Mouse (Mus musculus) forebrain, embryonic 11.5 days (tissue): ENCODE data around the gene Ptprd. TPM values are rescaled to one million over a fixed set of nuclear protein-coding genes. Genes with fewer than 3 reads are reported as not detected.

Experiments used
- ATAC-seq: fragments of 200-750 bp; cut with Nextera tagmentation; replicated peaks from 2 replicates; pipeline ENCODE4 v1.8.0; 2017; ENCODE audit warnings: moderate TSS enrichment; ENCODE audit not compliant: low FRiP score
- DNase-seq: peaks from one replicate; pipeline ENCODE4 v3.0.0-alpha.2; 2017; ENCODE audit warnings: low spot score
- H3K27ac ChIP-seq: fragments of 300-500 bp; sonication (generic); 2 replicates; pipeline ENCODE4 v1.5.1; 2014; ENCODE audit warnings: low read depth, low read length
- H3K27me3 ChIP-seq: fragments of 300-500 bp; sonication (generic); 2 replicates; pipeline ENCODE4 v1.6.1; 2014; ENCODE audit warnings: mild to moderate bottlenecking, low read length, mixed read lengths; ENCODE audit not compliant: control insufficient read depth, insufficient read depth
- H3K36me3 ChIP-seq: fragments of 300-500 bp; sonication (generic); 2 replicates; pipeline ENCODE4 v1.6.1; 2014; ENCODE audit warnings: mild to moderate bottlenecking, low read length, moderate library complexity, mixed read lengths; ENCODE audit not compliant: control insufficient read depth, insufficient read depth
- H3K4me1 ChIP-seq: fragments of 300-500 bp; sonication (generic); replicated peaks from 2 replicates; pipeline ENCODE4 v1.6.1; 2014; ENCODE audit warnings: low read length, mixed read lengths; ENCODE audit not compliant: control insufficient read depth, insufficient read depth
- H3K4me2 ChIP-seq: fragments of 300-500 bp; sonication (generic); 2 replicates; pipeline ENCODE4 v1.6.1; 2014; ENCODE audit warnings: low read depth, mild to moderate bottlenecking, low read length, moderate library complexity, mixed read lengths; ENCODE audit not compliant: severe bottlenecking
- H3K4me3 ChIP-seq: fragments of 300-500 bp; sonication (generic); 2 replicates; pipeline ENCODE4 v1.5.1; 2014; ENCODE audit warnings: low read depth, low read length
- H3K9ac ChIP-seq: fragments of 300-500 bp; sonication (generic); 2 replicates; pipeline ENCODE4 v1.6.1; 2014; ENCODE audit warnings: low read length
- H3K9me3 ChIP-seq: fragments of 300-500 bp; sonication (generic); 2 replicates; pipeline ENCODE4 v1.6.1; 2016; ENCODE audit warnings: low read length, mixed read lengths; ENCODE audit not compliant: control insufficient read depth
- WGBS: fragments of 180-500 bp; shearing (Covaris S2); extraction: QIAGEN DNeasy Blood & Tissue Kit; methylation state at CpG from one replicate; pipeline ENCODE4 v1.1.7; 2014; 5-methylcytosine and 5-hydroxymethylcytosine counted together
- polyA plus RNA-seq: library from polyadenylated mRNA; unstranded; fragments of >200 nt; fragmentation: Nextera tagmentation; extraction: Ambion mirVana; gene quantifications from 2 replicates; pipeline ENCODE4 v1.2.1, GENCODE M21; 2014

Ptprd gene
- polyA plus RNA-seq, 1 experiment from 2014 or later = 30.1 TPM

- no peaks in the 10 kb centered on the region for H3K27me3 ChIP-seq
- no peak overlapping the region for H3K4me3 ChIP-seq
- no peak for ATAC-seq
- DNase-seq = no peak
- 82% methylated on average over 2 of the region's 2 CpGs for WGBS
- H3K27ac ChIP-seq = no peak overlapping the region
- H3K36me3 ChIP-seq = no peaks in the 10 kb centered on the region
- H3K9ac ChIP-seq = no peak overlapping the region
- H3K4me1 ChIP-seq = no peaks in the 10 kb centered on the region
- H3K9me3 ChIP-seq = no peaks in the 10 kb centered on the region
- no peak overlapping the region for H3K4me2 ChIP-seq
Observed at GRCm38 (mm10) chr4:76766429-76766828, 1445.3 kb downstream of the Ptprd start.

- H3K4me2 ChIP-seq = no peak overlapping the region
- no peaks in the 10 kb centered on the region for H3K9me3 ChIP-seq
- H3K4me1 ChIP-seq = no peaks in the 10 kb centered on the region
- no peaks in the 10 kb centered on the region for H3K27me3 ChIP-seq
- H3K27ac ChIP-seq = no peak overlapping the region
- H3K4me3 ChIP-seq = no peak overlapping the region
- ATAC-seq (no peak), DNase-seq (no peak)
- no peaks in the 10 kb centered on the region for H3K36me3 ChIP-seq
- WGBS = 77% methylated on average over 2 of the region's 2 CpGs
- no peak overlapping the region for H3K9ac ChIP-seq
Observed at GRCm38 (mm10) chr4:76750709-76751108, 1461.1 kb downstream of the Ptprd start.

- ATAC-seq = no peak
- Histone ChIP-seq H3K4me1 (no peaks in the 10 kb centered on the region), H3K4me2 (no peak overlapping the region), H3K9me3 (no peaks in the 10 kb centered on the region), H3K9ac (no peak overlapping the region), H3K27me3 (no peaks in the 10 kb centered on the region), H3K36me3 (no peaks in the 10 kb centered on the region), H3K4me3 (no peak overlapping the region), H3K27ac (no peak overlapping the region)
- no peak for DNase-seq
- 75% methylated on average over 1 of the region's 1 CpGs for WGBS
Observed at GRCm38 (mm10) chr4:76735831-76736230, 1475.9 kb downstream of the Ptprd start.

GRCm38 (mm10) chr4:76675726-76676125 is 1536.0 kb downstream of the Ptprd start:
- Histone ChIP-seq H3K4me3 (no peak overlapping the region), H3K27ac (no peak overlapping the region), H3K9ac (no peak overlapping the region), H3K9me3 (no peaks in the 10 kb centered on the region), H3K4me2 (no peak overlapping the region), H3K36me3 (no peaks in the 10 kb centered on the region), H3K4me1 (no peaks in the 10 kb centered on the region), H3K27me3 (no peaks in the 10 kb centered on the region)
- WGBS = 81% methylated on average over 3 of the region's 3 CpGs
- ATAC-seq (no peak), DNase-seq (no peak)

- no peaks in the 10 kb centered on the region for H3K9me3 ChIP-seq
- H3K36me3 ChIP-seq = no peaks in the 10 kb centered on the region
- no peak overlapping the region for H3K27ac ChIP-seq
- H3K27me3 ChIP-seq = no peaks in the 10 kb centered on the region
- no peak overlapping the region for H3K4me2 ChIP-seq
- H3K9ac ChIP-seq = no peak overlapping the region
- ATAC-seq (no peak), DNase-seq (no peak)
- no peak overlapping the region for H3K4me3 ChIP-seq
- H3K4me1 ChIP-seq = no peaks in the 10 kb centered on the region
Observed at GRCm38 (mm10) chr4:76673224-76673623, 1538.5 kb downstream of the Ptprd start.

GRCm38 (mm10) chr4:76672653-76673052 is 1539.1 kb downstream of the Ptprd start:
- no peak overlapping the region for H3K4me2 ChIP-seq
- H3K27me3 ChIP-seq = no peaks in the 10 kb centered on the region
- no peak overlapping the region for H3K9ac ChIP-seq
- no peaks in the 10 kb centered on the region for H3K9me3 ChIP-seq
- H3K4me3 ChIP-seq = no peak overlapping the region
- no peak for DNase-seq
- no peak for ATAC-seq
- no peaks in the 10 kb centered on the region for H3K4me1 ChIP-seq
- H3K27ac ChIP-seq = no peak overlapping the region
- no peaks in the 10 kb centered on the region for H3K36me3 ChIP-seq

- Histone ChIP-seq H3K36me3 (no peaks in the 10 kb centered on the region), H3K4me3 (no peak overlapping the region), H3K9me3 (no peaks in the 10 kb centered on the region), H3K27ac (no peak overlapping the region), H3K4me2 (no peak overlapping the region), H3K27me3 (no peaks in the 10 kb centered on the region), H3K4me1 (no peaks in the 10 kb centered on the region), H3K9ac (no peak overlapping the region)
- 64% methylated on average over 4 of the region's 4 CpGs for WGBS
- ATAC-seq (no peak), DNase-seq (no peak)
Observed at GRCm38 (mm10) chr4:76661725-76662124, 1550.0 kb downstream of the Ptprd start.

GRCm38 (mm10) chr4:76660146-76660545 is 1551.6 kb downstream of the Ptprd start:
- no peak overlapping the region for H3K4me3 ChIP-seq
- no peaks in the 10 kb centered on the region for H3K4me1 ChIP-seq
- no peaks in the 10 kb centered on the region for H3K9me3 ChIP-seq
- H3K27me3 ChIP-seq = no peaks in the 10 kb centered on the region
- H3K4me2 ChIP-seq = no peak overlapping the region
- H3K9ac ChIP-seq = no peak overlapping the region
- WGBS = 88% methylated on average over 2 of the region's 2 CpGs
- DNase-seq = no peak
- no peak overlapping the region for H3K27ac ChIP-seq
- no peak for ATAC-seq
- H3K36me3 ChIP-seq = no peaks in the 10 kb centered on the region

GRCm38 (mm10) chr4:76656734-76657133 is 1555.0 kb downstream of the Ptprd start:
- ATAC-seq = no peak
- no peak for DNase-seq
- Histone ChIP-seq H3K4me2 (no peak overlapping the region), H3K4me3 (no peak overlapping the region), H3K9me3 (no peaks in the 10 kb centered on the region), H3K27ac (no peak overlapping the region), H3K4me1 (no peaks in the 10 kb centered on the region), H3K36me3 (no peaks in the 10 kb centered on the region), H3K9ac (no peak overlapping the region), H3K27me3 (no peaks in the 10 kb centered on the region)
- 87% methylated on average over 3 of the region's 3 CpGs for WGBS
